Mouse (Mus musculus) liver, postnatal 0 days (tissue): ENCODE data around the gene Prss50. TPM values are rescaled to one million over a fixed set of nuclear protein-coding genes. Genes with fewer than 3 reads are reported as not detected.

Experiments
- ATAC-seq: fragments of 200-750 bp; cut with Nextera tagmentation; 2 replicates; pipeline ENCODE4 v1.8.0; 2017; ENCODE audit warnings: mild to moderate bottlenecking, moderate library complexity
- DNase-seq: peaks from one replicate; pipeline ENCODE4 v3.0.0-alpha.2; 2016
- H3K27ac ChIP-seq: fragments of 300-500 bp; sonication (generic); 2 replicates; pipeline ENCODE4 v1.5.1; 2014; ENCODE audit warnings: antibody characterized with exemption, moderate library complexity, mild to moderate bottlenecking, low read depth
- H3K27me3 ChIP-seq: fragments of 300-500 bp; sonication (generic); 2 replicates; pipeline ENCODE4 v1.6.1; 2014; ENCODE audit warnings: low read length, control low read depth, mixed read lengths; ENCODE audit not compliant: insufficient read depth
- H3K36me3 ChIP-seq: fragments of 300-500 bp; sonication (generic); replicated peaks from 2 replicates; pipeline ENCODE4 v1.6.1; 2014; ENCODE audit warnings: mild to moderate bottlenecking, control low read depth, low read length, moderate library complexity, mixed read lengths; ENCODE audit not compliant: insufficient read depth
- H3K4me1 ChIP-seq: fragments of 300-500 bp; sonication (generic); 2 replicates; pipeline ENCODE4 v1.6.1; 2014; ENCODE audit warnings: antibody characterized with exemption, mild to moderate bottlenecking, control low read depth; ENCODE audit not compliant: insufficient read depth
- H3K4me2 ChIP-seq: fragments of 300-500 bp; sonication (generic); 2 replicates; pipeline ENCODE4 v1.6.1; 2014; ENCODE audit warnings: low read depth, mild to moderate bottlenecking, low read length, moderate library complexity, mixed read lengths
- H3K4me3 ChIP-seq: fragments of 300-500 bp; sonication (generic); 2 replicates; pipeline ENCODE4 v1.5.1; 2014; ENCODE audit warnings: low read depth, low read length
- H3K9ac ChIP-seq: fragments of 300-500 bp; sonication (generic); replicated peaks from 2 replicates; pipeline ENCODE4 v1.6.1; 2014; ENCODE audit warnings: mild to moderate bottlenecking, moderate library complexity
- H3K9me3 ChIP-seq: fragments of 300-500 bp; sonication (generic); 2 replicates; pipeline ENCODE4 v1.6.1; 2016; ENCODE audit warnings: mild to moderate bottlenecking, control low read depth, low read length, mixed read lengths
- CTCF ChIP-seq: sonication (generic); IDR thresholded peaks from 2 replicates; pipeline ENCODE4 v1.5.1; 2016; ENCODE audit warnings: antibody characterized with exemption, low read depth
- EP300 ChIP-seq: IDR thresholded peaks from 2 replicates; pipeline ENCODE4 v1.6.1; 2016; ENCODE audit warnings: antibody characterized with exemption, low read depth, mild to moderate bottlenecking
- WGBS: fragments of 180-500 bp; shearing (Covaris S2); extraction: QIAGEN DNeasy Blood & Tissue Kit; methylation state at CpG from one replicate; pipeline ENCODE4 v1.1.7; 2014; ENCODE audit not compliant: insufficient replicate concordance; 5-methylcytosine and 5-hydroxymethylcytosine counted together
- polyA plus RNA-seq: library from polyadenylated mRNA; unstranded; fragments of >200 nt; fragmentation: Nextera tagmentation; extraction: Ambion mirVana; gene quantifications from 2 replicates; pipeline ENCODE4 v1.2.1, GENCODE M21; 2015

The Prss50 gene
- polyA plus RNA-seq, 1 experiment from 2014 or later, result 10.3 TPM

- TF ChIP-seq CTCF (no peak), EP300 (no peak)
- DNase-seq (no peak), ATAC-seq (no peak)
- WGBS, result 83% methylated on average over 11 of the region's 11 CpGs
- Histone ChIP-seq H3K9ac (no peak overlapping the region), H3K4me3 (no peak overlapping the region), H3K4me2 (no peak overlapping the region), H3K27ac (no peak overlapping the region), H3K9me3 (0 out of 2 replicates have a peak, but pooled peaks cover 4% of the 10 kb centered on the region), H3K27me3 (no peaks in the 10 kb centered on the region), H3K36me3 (no peaks in the 10 kb centered on the region), H3K4me1 (no peaks in the 10 kb centered on the region)
Observed at GRCm38 (mm10) chr9:110907201-110907837, 49.6 kb downstream of the Prss50 start.

DNA sequence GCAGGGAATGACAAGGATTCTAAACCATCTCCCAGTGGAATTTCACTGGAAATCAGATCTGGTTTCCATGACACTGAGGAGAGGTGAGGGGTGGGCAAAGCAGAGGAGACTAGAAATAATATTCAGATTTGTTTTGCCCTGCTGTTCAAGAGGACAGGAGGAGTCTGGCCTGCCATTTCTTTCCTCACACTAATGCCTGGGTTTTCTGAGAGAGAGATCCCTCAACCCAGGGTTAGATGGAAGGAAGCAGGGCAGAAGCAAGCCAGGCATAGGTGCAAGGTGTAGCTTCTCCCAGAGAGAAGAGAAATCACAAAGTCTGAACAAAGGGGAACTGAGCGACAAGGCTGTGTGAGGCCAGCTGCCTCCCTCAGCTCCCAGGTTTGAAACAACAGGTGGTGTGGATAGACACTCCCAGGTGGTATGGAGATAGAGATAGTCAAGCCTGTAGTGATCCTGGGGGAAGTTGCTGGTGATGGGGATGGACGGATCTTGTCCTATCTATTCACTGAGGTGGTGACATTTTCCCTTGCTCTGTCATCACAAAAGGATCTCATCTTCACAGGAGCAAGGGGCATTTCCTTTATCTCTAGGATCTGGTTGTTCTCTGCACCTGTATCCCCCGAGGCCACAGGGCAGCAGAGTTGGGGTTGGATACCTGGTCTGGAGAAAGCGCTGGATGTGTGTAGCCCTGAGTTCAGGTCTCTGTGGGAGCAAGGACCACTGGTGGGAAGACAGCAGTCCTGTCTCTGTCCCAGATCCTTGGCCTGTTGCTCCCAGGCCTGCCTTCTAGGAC lies 50.3 kb downstream of the Prss50 start:
- H3K36me3 ChIP-seq, result no peaks in the 10 kb centered on the region
- 69% methylated on average over 4 of the region's 4 CpGs for WGBS
- ATAC-seq (no peak), DNase-seq (no peak)
- TF ChIP-seq EP300, result no peak
- no peak for TF ChIP-seq CTCF
- H3K4me2 ChIP-seq, result no peak overlapping the region
- no peak overlapping the region for H3K27ac ChIP-seq
- H3K4me3 ChIP-seq, result no peak overlapping the region
- H3K9ac ChIP-seq, result no peak overlapping the region
- 0 out of 2 replicates have a peak, but pooled peaks cover 4% of the 10 kb centered on the region for H3K9me3 ChIP-seq
- no peaks in the 10 kb centered on the region for H3K4me1 ChIP-seq
- H3K27me3 ChIP-seq, result no peaks in the 10 kb centered on the region

- 84% methylated on average over 3 of the region's 3 CpGs for WGBS
- Histone ChIP-seq H3K27me3 (no peaks in the 10 kb centered on the region), H3K4me2 (no peak overlapping the region), H3K4me3 (no peak overlapping the region), H3K36me3 (no peaks in the 10 kb centered on the region), H3K9ac (no peak overlapping the region), H3K4me1 (no peaks in the 10 kb centered on the region), H3K27ac (no peak overlapping the region), H3K9me3 (0 out of 2 replicates have a peak, but pooled peaks cover 4% of the 10 kb centered on the region)
- TF ChIP-seq EP300 (no peak), CTCF (no peak)
- ATAC-seq, result no peak
- no peak for DNase-seq
Observed at GRCm38 (mm10) chr9:110908631-110909016, 50.9 kb downstream of the Prss50 start.

- TF ChIP-seq EP300 (no peak), CTCF (no peak)
- 51% methylated on average over 6 of the region's 6 CpGs for WGBS
- Histone ChIP-seq H3K9me3 (0 out of 2 replicates have a peak, but pooled peaks cover 4% of the 10 kb centered on the region), H3K4me3 (no peak overlapping the region), H3K4me2 (no peak overlapping the region), H3K27me3 (no peaks in the 10 kb centered on the region), H3K4me1 (no peaks in the 10 kb centered on the region), H3K36me3 (no peaks in the 10 kb centered on the region), H3K27ac (no peak overlapping the region), H3K9ac (no peak overlapping the region)
- DNase-seq, result no peak
- ATAC-seq, result no peak
Observed at GRCm38 (mm10) chr9:110909371-110909967, 51.7 kb downstream of the Prss50 start.

Other genes starting within 250 kb of the Prss50 start
- gene Nradd, start 233.5 kb upstream of the Prss50 start, polyA plus RNA-seq, result 1.3 and 1.4 TPM in 2 replicates
- 1.5 and 2.0 TPM in 2 replicates for gene Nbeal2, start 203.8 kb upstream of the Prss50 start, polyA plus RNA-seq
- 69.3 and 71.1 TPM in 2 replicates for gene Ccdc12, start 201.5 kb upstream of the Prss50 start, polyA plus RNA-seq
- 0.52 and 2.0 TPM in 2 replicates for gene Myl3, start 116.1 kb upstream of the Prss50 start, polyA plus RNA-seq
- 5.2 and 5.3 TPM in 2 replicates for gene Pth1r, start 110.8 kb upstream of the Prss50 start, polyA plus RNA-seq
- not detected in 2 replicates for gene Prss42, start 59.8 kb upstream of the Prss50 start, polyA plus RNA-seq
- gene Prss44, start 44.0 kb upstream of the Prss50 start, polyA plus RNA-seq, result not detected in 2 replicates
- gene Prss43, start 31.3 kb upstream of the Prss50 start, polyA plus RNA-seq, result not detected in 2 replicates
- gene Prss45, start 23.4 kb upstream of the Prss50 start, polyA plus RNA-seq, result not detected in 2 replicates
- not detected in 2 replicates for gene Prss46, start 13.5 kb upstream of the Prss50 start, polyA plus RNA-seq
- 2.2 TPM in 2 replicates for gene Als2cl, start 21.9 kb downstream of the Prss50 start, polyA plus RNA-seq
- 5.4 and 6.0 TPM in 2 replicates for gene Tmie, start 22.1 kb downstream of the Prss50 start, polyA plus RNA-seq
- not detected in 2 replicates for gene Fam240a, start 58.9 kb downstream of the Prss50 start, polyA plus RNA-seq
- not detected in 2 replicates for gene Tdgf1, start 88.2 kb downstream of the Prss50 start, polyA plus RNA-seq
- gene Lrrc2, start 93.6 kb downstream of the Prss50 start, polyA plus RNA-seq, result 0.13 and 0.38 TPM in 2 replicates
- 11.6 and 14.6 TPM in 2 replicates for gene Rtp3, start 132.6 kb downstream of the Prss50 start, polyA plus RNA-seq
- gene Ltf, start 161.3 kb downstream of the Prss50 start, polyA plus RNA-seq, result 235 and 247 TPM in 2 replicates
- 7.4 and 8.4 TPM in 2 replicates for gene Ccrl2, start 199.6 kb downstream of the Prss50 start, polyA plus RNA-seq